Mouse (Mus musculus) layer of hippocampus, adult 2 months (tissue): Measurements from ENCODE around the gene Nrp1. TPM values are rescaled to one million over a fixed set of nuclear protein-coding genes. Genes with fewer than 3 reads are reported as not detected.

Experiments used
- DNase-seq, 2 experiments: peaks; one replicate each; pipeline ENCODE4 v3.0.0; 2022; ENCODE audit warnings: low spot score in 2 of 2
- H3K27ac ChIP-seq: fragments of 200-600 bp; 2 replicates; pipeline ENCODE4 v1.8.1; 2022
- H3K4me3 ChIP-seq: fragments of 200-600 bp; 2 replicates; pipeline ENCODE4 v1.8.1; 2022; ENCODE audit warnings: mild to moderate bottlenecking
- CTCF ChIP-seq: fragments of 200-600 bp; conservative IDR thresholded peaks from 2 replicates; pipeline ENCODE4 v1.8.1; 2022; ENCODE audit warnings: antibody characterized with exemption, mild to moderate bottlenecking, moderate library complexity
- total RNA-seq, 2 experiments: library from RNA; stranded (reverse); gene quantifications; 2 replicates each; pipeline ENCODE4 v1.2.3; 2021

Gene Nrp1
- total RNA-seq, 2 experiments from 2014 or later = 98.8 to 106 TPM

DNA sequence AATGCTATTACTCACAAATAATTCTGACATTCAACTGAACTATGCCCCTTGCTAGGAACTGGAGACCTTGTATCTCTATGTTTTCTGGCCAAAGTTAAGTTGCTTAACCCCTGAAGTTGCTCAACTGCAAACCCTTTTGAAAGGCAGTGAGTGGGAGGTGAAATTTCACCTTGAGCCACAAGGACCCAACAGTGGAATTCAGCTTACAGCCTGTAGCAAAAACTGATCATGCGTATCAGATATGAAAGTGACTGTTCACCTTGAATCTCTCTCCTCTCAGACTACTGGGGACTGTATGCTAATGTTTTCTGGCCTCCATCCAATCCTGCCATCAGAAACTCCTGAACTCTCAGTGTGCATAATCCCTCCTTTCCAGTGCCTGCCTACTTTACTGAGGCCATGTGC, 126.3 kb downstream of the Nrp1 start:
- Histone ChIP-seq H3K4me3 (no peak overlapping the region), H3K27ac (no peak overlapping the region)
- TF ChIP-seq CTCF = no peak
- DNase-seq = no peak

DNA sequence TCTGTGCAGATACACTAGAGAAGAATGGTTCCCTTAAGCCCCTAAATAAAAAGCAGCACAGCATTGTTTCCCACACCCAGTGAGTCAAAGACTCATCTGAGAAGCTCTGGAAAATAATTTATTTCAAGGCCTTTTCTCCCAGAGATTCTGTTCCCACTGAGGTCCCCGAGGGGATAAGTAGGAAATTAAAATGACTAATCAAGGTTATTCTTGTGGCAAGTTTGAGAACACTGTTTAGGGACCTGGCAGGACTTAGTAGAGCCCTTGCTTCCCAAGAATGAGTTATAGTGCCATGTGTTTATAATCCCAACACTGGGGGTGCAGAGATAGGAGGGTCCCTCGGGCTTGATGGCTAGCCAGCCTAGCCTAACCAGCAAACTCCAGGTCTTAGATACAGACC, 127.6 kb downstream of the Nrp1 start:
- no peak overlapping the region for H3K4me3 ChIP-seq
- no peak overlapping the region for H3K27ac ChIP-seq
- DNase-seq = no peak
- TF ChIP-seq CTCF = no peak

DNA sequence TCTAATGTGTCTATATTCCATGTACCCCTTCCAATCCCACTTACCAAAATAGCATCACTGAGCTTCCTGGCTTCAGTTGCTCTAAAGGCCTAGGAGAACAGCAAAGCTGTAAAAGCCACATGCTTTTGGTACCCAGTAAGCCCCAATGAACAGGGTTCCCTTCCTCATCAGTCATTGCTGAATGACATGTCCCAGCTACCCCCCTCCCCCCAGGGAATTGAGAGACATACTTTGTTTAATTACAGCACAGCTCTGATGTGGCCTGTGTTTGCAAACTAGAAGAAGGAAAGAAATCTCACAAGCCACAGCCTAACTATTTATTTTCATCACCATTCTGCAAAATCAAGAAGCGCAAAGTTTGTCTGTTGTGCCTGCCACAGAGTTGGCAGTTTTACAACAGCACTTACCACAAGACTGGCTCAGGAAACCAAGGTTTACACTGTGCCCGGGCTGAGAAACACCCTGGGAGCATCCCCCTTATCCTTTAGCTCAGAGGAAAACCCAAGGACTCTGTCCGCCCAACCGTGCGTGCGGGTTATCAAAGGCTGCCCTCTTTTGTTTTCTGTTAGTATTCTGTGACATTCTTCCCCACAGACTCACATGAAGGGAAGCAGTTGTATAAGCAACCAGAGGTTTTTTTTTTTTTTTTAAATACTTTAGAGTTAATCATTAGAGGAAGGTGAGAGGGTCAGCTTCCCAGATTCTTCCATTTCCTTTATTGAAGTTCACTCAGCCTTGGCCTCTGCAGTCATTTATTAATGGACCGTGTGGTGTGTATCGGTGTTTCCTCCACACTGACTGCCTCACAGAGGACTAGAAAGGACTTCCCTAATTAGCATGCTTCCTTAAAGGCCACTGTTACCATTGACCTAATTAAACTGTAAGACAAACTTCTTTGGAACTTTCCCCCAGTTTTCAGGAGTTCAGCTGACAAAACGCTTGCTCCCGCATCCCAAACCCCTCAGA, 129.8 kb downstream of the Nrp1 start:
- TF ChIP-seq CTCF = no peak
- no peak overlapping the region for H3K4me3 ChIP-seq
- no peak overlapping the region for H3K27ac ChIP-seq
- DNase-seq = no peak

DNA sequence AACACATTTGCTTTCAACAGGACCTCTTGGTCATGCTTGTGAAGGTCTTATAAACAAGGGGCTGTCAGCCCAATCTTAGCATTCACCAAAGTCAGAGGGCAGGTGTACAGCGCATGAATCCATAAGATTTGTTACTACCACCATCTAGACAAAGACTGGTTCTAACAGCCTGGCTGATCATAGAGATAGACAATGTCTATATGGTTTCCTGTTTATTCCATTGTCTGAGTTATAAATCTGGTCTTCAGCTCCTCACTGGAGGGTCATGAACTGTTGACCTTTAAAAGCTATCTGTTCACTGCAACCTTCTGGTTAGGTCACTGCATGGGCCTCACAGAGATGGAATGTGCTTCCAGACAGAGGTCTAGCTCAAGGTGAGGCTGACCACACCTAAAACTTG, 130.9 kb downstream of the Nrp1 start:
- no peak for TF ChIP-seq CTCF
- Histone ChIP-seq H3K4me3 (no peak overlapping the region), H3K27ac (no peak overlapping the region)
- DNase-seq = no peak

DNA sequence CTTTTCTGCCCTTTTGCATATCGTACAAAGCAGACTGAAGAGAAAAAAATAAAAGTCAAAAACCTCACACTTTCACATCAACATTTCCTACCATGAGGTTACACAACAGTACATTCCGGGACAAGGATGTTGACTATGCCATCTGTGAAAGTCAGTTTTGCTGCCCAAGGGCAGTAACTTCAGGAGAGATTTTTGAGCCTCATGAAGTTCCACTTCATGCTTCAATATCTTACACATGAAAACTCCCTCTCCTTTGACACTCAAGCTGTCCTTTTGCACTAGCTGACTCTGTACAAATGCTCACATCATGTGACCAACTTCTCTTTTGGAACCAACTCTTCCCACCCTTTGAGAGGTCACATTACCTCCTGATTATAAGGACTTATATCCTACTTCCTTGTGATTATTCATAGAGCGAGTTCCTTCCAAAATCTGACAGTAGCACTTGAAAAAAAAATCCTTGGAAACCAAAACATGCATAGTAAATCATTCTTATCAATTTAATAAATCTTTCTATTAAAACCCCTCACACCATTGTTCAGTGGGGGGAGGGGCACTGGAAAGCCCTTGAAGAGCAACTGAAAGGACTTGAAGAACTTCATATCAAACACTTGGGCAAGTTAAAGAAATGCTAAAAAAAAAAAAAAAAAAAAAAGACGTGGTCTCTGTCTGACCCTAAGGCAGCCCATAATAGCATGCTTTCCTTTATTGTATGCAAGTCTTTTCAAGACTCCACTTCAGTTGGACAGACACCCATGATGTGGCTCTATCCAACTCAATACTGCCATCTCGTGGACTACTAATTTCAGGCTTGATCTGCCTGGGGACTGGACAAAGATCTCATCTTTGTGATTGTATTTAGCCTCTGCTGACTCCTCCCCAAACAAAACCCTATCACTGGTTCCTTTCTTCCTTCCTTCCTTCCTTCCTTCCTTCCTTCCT, 133.0 kb downstream of the Nrp1 start:
- peak; percentile 72 to 75 for DNase-seq
- TF ChIP-seq CTCF = peak; percentile 84
- H3K4me3 ChIP-seq = no peak overlapping the region

DNA sequence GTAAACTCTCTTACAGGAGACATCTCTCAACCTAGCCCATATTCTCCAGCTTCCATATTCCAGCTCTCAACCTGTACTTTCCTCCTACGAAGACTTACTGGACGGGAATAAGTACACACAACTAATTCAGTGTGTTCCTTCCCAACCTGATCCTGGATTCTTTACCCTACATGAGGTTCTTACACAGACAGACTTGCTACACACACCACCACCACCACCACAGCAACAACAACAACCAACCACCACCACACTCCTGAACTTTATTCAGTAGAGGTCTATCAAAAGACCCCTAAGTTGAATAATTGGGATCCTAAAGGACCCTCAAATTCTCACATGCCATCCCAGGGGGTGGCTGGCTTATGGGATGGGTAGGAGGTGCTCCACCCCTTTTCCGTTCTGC, 135.4 kb downstream of the Nrp1 start:
- no peak for DNase-seq
- TF ChIP-seq CTCF = no peak

More for the DNA sequence above, 133.0 kb downstream of the Nrp1 start:
- H3K27ac ChIP-seq = no peak overlapping the region

DNA sequence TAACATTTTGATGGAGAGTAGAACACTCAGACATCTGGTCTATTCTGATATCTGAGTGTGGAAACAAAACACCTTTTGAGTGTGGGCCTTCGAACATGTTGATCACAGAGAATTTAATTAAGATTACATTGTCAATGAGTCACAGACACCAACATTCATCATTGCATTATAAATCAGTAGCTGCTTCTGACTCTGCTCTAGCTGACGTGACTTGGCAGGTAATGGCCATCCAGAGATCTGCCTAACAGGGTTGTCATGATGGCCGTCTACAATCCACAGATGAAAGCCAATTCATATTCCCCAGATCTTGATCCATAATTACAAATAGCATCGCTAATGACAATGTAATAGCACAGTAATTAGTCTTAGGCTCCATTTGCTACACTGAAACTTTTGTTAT, 140.4 kb downstream of the Nrp1 start:
- DNase-seq = no peak
- Histone ChIP-seq H3K4me3 (no peak overlapping the region), H3K27ac (no peak overlapping the region)
- no peak for TF ChIP-seq CTCF

More for the DNA sequence above, 135.4 kb downstream of the Nrp1 start:
- Histone ChIP-seq H3K4me3 (no peak overlapping the region), H3K27ac (no peak overlapping the region)

DNA sequence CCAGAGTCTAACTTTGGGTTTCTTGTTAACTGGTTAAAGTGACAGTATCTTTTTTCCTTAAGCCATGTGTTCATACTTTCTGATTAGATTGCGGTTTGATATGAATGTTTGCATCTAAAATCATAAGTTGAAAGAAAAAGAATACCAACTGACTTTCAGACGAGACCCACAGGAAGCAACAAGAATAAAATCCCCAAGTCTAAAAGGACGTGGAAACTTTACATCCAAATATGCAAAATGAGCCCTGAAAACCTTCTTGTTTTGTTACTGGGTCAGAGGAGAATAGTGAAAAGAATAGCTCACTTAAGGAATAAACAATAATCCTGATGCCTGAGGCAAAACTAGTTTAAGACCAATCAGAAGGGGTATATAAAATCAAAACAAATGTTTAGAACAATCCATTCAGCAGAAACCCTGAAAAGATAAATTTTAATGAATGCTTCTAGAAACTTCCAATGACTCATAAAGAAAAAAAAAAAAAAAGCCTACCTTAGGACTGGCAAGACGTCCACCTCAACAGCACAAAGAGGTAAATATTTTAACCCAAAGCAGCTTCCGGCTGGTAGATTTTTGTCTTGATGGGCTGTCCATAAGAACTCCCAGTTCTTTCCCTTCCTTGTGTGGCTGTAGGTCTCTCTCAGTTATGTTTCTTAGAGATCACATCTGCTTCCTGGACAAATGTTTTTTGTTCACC, 145.9 kb downstream of the Nrp1 start:
- no peak overlapping the region for H3K4me3 ChIP-seq
- DNase-seq = no peak
- no peak overlapping the region for H3K27ac ChIP-seq
- no peak for TF ChIP-seq CTCF

DNA sequence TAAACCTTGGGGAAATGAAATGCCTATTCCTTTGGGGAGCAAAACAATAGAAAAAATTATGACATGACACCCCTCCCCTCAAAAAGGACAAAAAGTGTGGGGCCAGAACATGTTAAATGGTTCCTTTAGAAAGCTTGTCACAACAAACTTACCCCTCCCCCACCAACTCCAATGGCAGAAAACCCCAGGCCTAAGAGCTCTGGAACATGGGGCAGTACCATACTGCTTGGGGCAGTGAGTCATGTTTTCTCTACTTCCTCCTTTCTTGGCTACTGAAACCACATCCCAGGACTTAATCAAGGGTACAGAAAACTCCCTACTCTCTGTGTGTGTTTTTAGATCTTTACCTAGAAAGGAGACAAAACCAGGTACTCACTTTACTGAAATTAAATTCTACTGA, 147.5 kb downstream of the Nrp1 start:
- Histone ChIP-seq H3K4me3 (no peak overlapping the region), H3K27ac (no peak overlapping the region)
- no peak for DNase-seq
- no peak for TF ChIP-seq CTCF

DNA sequence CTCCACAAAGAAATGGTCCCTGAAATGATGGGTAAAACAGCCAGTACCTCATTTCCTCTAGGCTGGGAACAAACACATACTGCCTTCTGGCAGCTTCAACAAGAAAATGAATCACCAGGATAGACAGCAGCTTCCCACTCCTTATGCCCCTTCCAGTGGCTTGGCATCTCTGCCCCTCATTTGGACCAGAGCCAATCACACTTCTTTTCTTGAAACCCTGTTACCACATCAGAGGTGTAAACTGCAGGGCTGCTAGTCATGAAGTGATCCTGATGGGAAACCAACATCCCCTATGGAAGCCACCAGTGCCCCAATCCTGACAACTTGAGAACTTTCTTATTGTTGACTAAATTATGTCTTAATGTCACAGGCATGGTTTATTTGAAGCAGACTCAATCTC, 150.3 kb downstream of the Nrp1 start:
- H3K27ac ChIP-seq = no peak overlapping the region
- H3K4me3 ChIP-seq = no peak overlapping the region
- no peak for DNase-seq
- TF ChIP-seq CTCF = no peak

DNA sequence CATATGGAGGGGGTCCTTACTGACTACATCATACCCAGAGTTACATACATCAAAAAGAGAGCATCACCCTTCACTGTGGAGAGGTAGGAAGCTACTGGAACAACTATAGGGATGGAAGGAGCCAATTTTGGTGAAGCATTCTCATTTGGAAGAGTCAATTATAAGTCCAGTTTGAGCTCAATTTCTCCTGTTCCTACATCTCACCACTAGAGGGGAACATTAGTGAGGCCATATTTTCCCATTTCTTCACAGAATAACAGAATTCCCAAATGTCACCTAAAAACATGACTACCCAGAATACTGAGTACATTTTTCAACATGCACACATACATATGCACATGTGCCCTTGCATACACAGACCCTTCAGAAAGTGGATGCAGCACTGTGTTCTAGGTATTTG, 152.6 kb downstream of the Nrp1 start:
- DNase-seq = no peak
- Histone ChIP-seq H3K27ac (no peak overlapping the region), H3K4me3 (no peak overlapping the region)
- peak; percentile 76 for TF ChIP-seq CTCF

DNA sequence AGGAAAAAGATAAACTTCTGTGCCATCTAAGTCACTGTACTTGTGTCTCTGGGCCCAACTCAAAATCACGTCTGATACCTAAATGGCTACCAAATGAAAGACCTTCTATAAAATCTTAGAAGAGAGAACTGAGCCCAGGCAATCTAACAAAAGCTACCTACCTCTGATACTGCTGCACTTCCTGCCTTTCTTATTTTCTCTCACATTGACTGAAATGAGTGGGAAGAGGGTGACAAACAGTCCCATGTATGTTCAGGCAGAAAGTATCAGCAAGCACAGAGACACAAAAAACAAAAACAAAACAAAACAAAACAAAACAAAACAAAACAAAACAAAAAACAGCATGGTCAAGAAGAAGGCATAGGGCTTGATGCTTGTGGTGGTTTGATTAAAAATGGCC, 153.3 kb downstream of the Nrp1 start:
- DNase-seq = no peak
- Histone ChIP-seq H3K4me3 (no peak overlapping the region), H3K27ac (no peak overlapping the region)
- no peak for TF ChIP-seq CTCF
